Mouse (Mus musculus): Measurements from ENCODE around the gene Slc19a1.

The Slc19a1 gene

DNA sequence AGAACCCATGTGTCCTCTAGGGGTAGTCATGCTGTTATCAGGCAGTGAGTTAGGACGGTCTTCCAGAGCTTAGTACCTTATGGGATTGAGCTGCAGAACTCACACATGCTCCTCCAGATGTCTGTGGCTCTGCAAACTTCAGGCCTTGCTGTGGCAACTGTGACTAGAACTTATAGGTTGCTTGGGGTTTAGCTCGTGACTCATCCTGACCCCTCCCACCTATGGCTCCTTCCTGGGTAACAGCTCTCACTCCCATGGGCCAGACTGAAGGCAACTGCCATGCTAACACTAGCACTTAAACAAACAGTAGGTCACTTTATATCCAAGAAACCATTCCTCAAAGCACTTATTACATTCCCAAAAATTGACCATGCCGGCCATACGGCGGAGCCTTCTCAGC, 1.4 kb upstream of the Slc19a1 start:
- in situ Hi-C loops (cut with MboI, MseI), result no loop called here

DNA sequence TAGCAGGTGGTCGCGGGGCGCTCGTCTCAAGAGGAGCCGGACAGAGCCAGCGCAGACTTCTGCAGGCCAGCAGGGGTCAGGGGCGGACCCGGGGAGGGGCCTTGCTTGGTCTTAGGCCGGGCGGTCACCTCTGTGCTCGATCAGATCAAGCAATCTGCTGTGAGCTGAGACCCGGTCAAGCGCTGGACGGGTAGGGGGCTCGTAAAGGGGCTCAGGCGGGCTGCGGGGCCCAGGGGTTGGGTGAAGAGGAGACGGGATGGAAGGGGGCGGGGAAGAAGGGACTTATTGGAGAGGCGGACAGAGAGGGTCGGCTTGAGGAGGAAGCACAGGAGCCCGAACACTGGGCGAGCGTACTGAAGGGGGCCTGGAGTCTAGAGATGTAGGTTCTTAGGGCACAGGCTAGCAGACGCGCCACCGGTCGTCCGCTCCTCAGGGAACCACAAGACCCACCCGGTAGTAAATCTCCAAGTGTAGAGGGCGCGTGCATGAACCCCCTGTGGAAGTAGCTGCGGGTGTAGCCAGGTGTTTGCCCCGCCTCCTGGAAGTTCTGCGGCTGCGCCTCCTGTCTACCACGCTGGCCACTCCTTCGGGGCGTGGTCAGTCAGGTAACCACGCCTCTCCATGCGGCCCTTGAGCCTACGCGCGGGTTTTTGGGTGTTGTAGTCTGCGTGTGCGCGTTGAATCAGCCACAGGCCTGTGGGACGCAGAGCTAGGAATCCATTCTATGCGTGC, 716 bp downstream of the Slc19a1 start:
- in situ Hi-C loops (cut with MboI, MseI), result no loop called here

- in situ Hi-C loops (cut with MboI, MseI), result no loop called here
Measured at GRCm38 (mm10) chr10:77033323-77034025, 1.4 kb downstream of the Slc19a1 start.

GRCm38 (mm10) chr10:77035487-77035886, 3.4 kb downstream of the Slc19a1 start:
- in situ Hi-C loops (cut with MboI, MseI), result no loop called here

GRCm38 (mm10) chr10:77038579-77039174, 6.6 kb downstream of the Slc19a1 start:
- in situ Hi-C loops (cut with MboI, MseI), result no loop called here

DNA sequence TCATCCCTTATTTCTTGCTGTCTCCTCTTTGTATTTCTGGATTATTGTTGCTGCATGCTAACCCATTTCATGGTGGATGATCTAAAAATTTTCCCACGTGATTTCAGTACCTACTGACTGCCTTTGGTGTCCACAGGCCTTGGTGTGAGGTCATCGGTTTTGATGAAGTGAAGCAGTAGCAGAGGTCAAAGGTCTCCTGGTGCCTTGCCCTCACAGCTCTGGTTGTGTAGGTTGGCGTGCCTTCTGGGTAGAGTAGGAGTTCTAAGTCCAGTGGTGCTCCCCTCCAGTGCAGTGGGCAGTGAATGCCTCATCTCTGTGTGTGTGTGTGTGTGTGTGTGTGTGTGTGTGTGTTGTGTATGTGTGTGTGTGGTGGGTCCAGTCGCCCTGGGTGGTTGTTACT, 16.2 kb downstream of the Slc19a1 start:
- in situ Hi-C loops (cut with MboI, MseI), result loop anchor here in 1 of 2 experiments (10.0 kb wide), 1 partner anchor 587 kb away; no protein-coding TSS in a partner anchor

DNA sequence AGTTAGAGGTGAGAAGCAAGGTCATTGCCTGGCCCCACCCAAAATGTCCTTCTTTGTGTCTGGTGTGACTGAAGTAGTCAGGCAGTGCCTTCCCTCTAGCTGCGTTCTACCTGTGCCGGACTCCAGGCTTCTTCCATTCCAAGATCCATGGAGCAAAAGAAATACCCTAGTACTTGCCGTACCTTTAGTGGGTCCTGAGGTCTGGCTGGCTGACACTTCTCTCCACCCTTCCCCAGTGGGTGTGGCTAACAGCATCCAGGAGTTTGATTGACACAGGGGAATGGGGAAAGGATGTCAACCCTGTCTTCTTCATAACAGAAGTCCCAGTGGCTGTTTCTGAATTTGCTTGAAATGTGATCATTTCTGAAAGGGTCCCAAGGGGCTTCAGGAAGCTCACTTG, 16.6 kb downstream of the Slc19a1 start:
- in situ Hi-C loops (cut with MboI, MseI), result loop anchor here in 1 of 2 experiments (10.0 kb wide), 1 partner anchor 586 kb away; no protein-coding TSS in a partner anchor

DNA sequence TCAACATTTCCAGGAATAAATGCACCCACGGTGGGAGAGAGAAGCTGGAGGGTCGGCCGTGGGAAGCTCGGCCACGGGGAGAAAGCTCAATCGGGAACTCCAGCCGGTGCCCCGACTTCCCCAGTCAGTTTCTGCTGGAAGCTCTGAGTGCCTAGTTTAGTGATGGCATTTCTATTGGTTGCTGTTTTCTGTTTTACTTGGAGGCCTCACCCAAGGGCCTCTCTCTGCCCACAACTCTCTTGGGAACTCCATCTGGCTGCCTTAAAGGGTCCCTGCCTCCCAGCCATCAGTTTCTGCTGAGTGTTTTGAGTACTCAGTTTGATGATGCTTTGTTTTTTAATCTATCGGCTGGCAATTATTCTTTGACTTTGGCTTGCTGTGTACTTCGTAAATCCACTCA, 24.7 kb downstream of the Slc19a1 start:
- in situ Hi-C loops (cut with MboI, MseI), result no loop called here

DNA sequence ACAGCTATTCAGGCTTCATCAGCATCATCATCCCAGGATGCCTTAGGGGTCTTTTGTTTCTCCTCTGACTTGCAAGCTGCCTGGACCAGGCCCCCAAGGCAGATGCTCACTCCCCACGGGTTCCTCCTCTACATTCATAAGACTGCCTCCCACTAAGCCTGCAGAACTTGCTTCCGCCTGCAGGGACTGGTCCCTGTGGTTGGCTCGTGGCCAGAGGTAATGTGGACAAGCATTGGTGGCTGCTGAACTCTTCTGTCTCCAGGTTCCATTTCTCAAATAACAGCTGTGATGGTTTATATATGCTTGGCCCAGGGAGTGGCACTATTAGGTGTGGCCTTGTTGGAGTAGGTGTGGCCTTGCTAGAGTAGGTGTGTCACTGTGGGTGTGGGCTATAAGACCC, 29.4 kb downstream of the Slc19a1 start:
- in situ Hi-C loops (cut with MboI, MseI), result loop anchor here in 1 of 2 experiments (5.0 kb wide), 1 partner anchor 224 kb away; no protein-coding TSS in a partner anchor

DNA sequence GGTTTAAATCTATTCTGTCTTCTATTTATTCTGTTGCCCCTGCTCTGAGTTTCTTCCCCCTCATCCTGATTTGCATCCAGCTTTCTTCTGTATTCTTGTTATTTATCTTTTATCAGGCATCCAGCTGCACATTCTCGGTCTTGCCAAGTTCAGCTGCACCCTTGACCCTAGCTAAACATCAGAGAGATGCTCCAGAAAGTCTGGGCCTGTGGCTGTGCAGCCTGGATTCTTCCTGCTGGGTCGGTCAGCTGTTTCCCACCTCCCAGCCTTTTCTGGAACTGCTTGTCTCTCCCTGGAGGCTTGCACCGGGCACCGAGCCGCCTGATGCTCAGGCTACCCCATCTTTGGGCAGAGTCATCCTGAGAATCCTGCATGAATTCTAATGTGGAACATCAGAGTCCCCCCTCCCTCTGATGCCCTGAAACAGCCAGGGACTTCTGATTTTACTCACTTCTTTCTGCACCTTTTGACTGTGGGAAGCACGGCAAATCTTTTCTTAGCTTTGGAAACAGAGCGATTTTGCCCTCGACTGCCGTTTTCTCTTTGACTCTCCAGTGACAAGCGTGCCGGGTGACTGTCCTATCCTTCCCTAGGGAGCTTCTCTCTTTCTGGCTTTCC, 30.5 kb downstream of the Slc19a1 start:
- in situ Hi-C loops (cut with MboI, MseI), result loop anchor here in 1 of 2 experiments (5.0 kb wide), 1 partner anchor 225 kb away; no protein-coding TSS in a partner anchor

GRCm38 (mm10) chr10:77064239-77064638, 32.2 kb downstream of the Slc19a1 start:
- in situ Hi-C loops (cut with MboI, MseI), result loop anchor here in 1 of 2 experiments (5.0 kb wide), 1 partner anchor 227 kb away; no protein-coding TSS in a partner anchor

GRCm38 (mm10) chr10:77064659-77065058, 32.6 kb downstream of the Slc19a1 start:
- in situ Hi-C loops (cut with MboI, MseI), result loop anchor here in 1 of 2 experiments (5.0 kb wide), 1 partner anchor 227 kb away; no protein-coding TSS in a partner anchor

- in situ Hi-C loops (cut with MboI, MseI), result no loop called here
Measured at GRCm38 (mm10) chr10:77068469-77068868, 36.4 kb downstream of the Slc19a1 start.

DNA sequence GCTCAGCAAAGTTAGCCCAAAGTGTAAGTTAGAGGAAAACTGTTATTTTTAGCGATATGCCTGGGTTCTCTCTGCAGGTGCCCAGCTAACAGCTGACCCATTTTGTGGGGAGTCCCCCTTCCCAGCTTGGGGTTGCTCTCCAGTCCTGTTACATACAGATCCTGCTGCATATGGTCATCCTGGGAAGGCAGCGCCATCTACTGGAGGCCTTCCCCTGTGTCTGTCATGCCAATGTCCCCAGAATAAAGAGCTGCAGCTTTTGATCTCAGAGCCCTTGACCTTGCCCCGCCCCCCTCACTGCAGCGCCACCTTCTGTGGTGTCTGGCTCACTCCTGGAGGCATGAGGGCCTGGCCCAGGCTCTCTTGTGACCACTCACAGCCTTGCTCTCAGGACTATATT, 38.0 kb downstream of the Slc19a1 start:
- in situ Hi-C loops (cut with MboI, MseI), result loop anchor here in 1 of 2 experiments (5.0 kb wide), 1 partner anchor 233 kb away; no protein-coding TSS in a partner anchor

DNA sequence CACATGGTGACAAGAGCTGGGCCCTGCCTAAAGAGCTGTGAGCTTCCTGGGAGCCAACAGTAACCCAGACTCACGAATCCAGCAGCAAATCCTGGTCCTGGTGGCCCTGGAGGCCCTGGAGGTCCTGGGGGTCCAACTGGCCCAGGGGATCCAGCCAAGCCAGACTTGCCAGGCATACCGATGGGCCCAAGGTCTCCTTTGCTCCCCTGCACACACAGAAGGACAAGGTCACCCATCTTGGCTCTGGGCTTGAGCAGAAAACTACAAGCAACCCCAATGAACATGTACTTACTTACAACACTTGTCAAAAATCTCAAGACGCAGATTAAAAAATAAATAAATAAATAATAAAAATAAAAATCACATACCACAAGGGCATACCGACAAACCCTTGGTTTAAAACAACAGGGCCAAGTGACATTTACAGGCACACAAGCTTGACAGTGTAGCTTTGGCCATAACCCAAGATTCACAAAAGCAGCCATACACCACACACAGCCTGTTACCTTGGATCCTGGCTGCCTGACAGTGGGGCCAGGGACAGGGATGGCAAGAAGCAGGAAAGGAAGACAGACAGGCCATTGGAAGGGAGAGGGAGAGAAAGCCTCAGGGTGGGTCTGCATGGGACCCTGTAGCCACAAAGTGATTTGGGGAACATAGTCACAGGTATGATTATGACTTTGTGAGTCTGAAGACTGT, 42.4 kb downstream of the Slc19a1 start:
- in situ Hi-C loops (cut with MboI, MseI), result loop anchor here in 1 of 2 experiments (5.0 kb wide), 1 partner anchor 237 kb away; no protein-coding TSS in a partner anchor

DNA sequence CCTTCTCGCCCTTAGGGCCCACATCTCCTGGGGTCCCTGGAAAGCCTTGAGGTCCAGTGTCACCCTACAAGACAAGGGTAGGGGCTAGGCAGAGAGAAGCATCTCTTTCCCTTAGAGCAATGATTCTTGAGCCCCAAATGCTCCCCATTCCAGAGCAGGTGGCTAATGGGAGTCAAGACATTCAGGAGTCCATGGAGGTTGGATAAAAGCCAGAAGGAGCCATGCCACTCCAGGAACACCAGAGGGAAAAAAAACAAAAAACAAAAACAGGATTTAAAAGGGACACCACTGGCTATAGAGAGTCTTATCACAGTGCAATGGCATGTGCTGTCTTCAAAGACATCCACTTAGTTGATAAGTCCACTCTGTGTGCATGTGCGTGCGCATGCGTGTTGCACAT, 46.4 kb downstream of the Slc19a1 start:
- in situ Hi-C loops (cut with MboI, MseI), result no loop called here

DNA sequence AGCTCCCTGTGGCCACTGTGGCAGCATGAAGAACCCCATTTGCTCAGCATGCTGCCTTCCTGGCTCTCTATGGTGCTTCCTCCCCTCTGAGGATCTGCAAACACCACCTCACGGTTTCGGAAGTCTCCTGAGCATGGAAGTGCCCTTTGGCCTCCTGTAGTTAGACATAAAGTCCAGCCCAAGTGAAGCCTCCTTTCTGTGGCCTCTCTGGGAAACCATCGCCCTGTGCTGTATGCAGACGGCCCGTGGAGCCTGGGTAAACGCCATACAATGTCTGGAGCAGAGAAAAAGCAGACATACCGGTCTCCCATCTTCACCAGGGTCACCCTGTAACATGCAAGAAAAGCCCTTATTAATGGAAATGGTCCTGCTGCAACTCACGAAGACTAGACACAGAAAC, 46.9 kb downstream of the Slc19a1 start:
- in situ Hi-C loops (cut with MboI, MseI), result no loop called here

DNA sequence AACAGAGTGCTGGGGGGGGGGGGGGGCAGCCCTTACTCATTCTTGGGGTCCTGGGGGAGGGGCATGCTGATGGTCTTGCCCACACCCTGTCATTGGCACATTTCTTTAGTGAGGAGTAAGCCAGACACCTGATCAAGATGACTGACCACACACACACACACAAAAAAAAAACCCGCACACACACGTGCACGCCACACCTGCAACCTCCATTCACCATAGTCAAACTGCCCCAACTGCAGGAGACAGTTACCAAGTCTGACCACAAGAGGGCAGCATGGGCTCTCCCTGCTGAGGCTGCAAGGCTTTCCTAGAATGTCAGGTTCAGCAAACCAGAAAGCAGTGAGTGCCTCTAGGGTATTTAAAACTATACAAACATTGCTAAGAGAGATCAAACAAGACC, 50.4 kb downstream of the Slc19a1 start:
- in situ Hi-C loops (cut with MboI, MseI), result no loop called here

DNA sequence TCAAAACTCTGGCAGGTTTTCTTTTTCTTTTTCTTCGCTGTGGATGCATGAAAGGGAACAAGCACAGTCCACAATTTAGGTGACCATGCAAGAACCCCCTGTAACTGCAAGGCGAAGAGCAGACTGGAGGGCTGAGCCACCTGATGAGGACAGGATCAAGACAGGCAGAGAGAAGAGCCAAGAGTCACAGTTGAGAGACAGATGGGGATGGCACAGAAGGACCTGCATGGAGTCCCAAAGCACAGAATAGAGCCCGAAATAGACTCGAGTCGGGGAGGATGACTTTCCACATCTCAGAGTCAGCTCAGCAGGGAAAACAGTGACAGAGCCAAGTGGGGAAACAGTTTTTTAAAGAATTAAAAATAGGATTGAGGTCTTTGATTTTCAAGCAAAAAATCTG, 50.9 kb downstream of the Slc19a1 start:
- in situ Hi-C loops (cut with MboI, MseI), result no loop called here

GRCm38 (mm10) chr10:77084568-77084967, 52.5 kb downstream of the Slc19a1 start:
- in situ Hi-C loops (cut with MboI, MseI), result no loop called here

GRCm38 (mm10) chr10:77089336-77089735, 57.3 kb downstream of the Slc19a1 start:
- in situ Hi-C loops (cut with MboI, MseI), result no loop called here
